Mouse (Mus musculus): Measurements from ENCODE around the gene Ppp1r36. TPM values are rescaled to one million over a fixed set of nuclear protein-coding genes. Genes with fewer than 3 reads are reported as not detected.

Ppp1r36 gene
- total and polyA plus RNA-seq, 3 experiments = not detected

DNA sequence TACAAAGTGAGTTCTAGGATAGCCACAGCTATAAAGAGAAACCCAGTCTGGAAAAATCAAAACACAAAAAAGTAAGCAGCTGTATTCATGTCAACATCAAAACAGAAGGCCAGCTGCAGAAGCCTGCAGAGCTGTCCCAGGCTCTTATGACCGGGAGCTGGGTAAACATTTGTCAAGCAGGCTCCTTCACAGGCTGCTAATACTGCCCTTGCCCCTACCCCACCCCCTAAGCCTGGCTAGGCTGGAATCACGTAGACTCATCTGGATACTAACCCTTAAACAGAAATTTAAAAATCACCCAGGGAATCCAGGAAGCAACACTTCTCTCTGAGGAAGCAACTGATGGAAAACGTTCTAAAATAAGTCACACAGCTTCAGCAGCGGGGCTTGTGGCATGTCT lies 67.5 kb downstream of the Ppp1r36 start:
- H3K27me3 ChIP-seq (replicated peaks) = no peaks in the 10 kb centered on the region
- in situ Hi-C loops (cut with MboI; ENCODE audit: low pct_ligation_motif_present, low pct_unique_long_range_greater_than_20kb, low sequenced_read_pairs) (loop anchor here (25.0 kb wide), 1 partner anchor 227 kb away; the partner anchor contains the start of gene Sptb), dilution Hi-C loops (cut with MboI; ENCODE audit: extremely low pct_ligation_motif_present, extremely low pct_unique_long_range_greater_than_20kb, low sequenced_read_pairs) (no loop called here)
- peaks cover 2% of the 10 kb centered on the region for H3K9me3 ChIP-seq (replicated peaks; ENCODE audit: low read length)
- H3K4me3 ChIP-seq (replicated peaks in 1 of 3; ENCODE audit: low read depth in 2 of 3, low read length in 2 of 3, poor library complexity in 1 of 3) = no peak overlapping the region
- peaks cover 7 to 9% of the 10 kb centered on the region in 2 experiments for H3K4me1 ChIP-seq (ENCODE audit: control insufficient read depth in 1 of 2, insufficient read depth in 2 of 2)
- no peak overlapping the region for H3K27ac ChIP-seq (ENCODE audit: insufficient read depth, low read depth)
- no peak overlapping the region for H3K4me2 ChIP-seq (ENCODE audit: insufficient read depth, low read depth, poor library complexity, severe bottlenecking)
- H3K36me3 ChIP-seq (replicated peaks in 1 of 2; ENCODE audit: control insufficient read depth in 1 of 2, insufficient read depth in 1 of 2, low read length in 1 of 2) = peaks cover 0 to 2% of the 10 kb centered on the region in 2 experiments
- no peak overlapping the region for H3K9ac ChIP-seq (ENCODE audit: insufficient read depth, low read depth)
- no peaks in the 10 kb centered on the region for H3K79me2 ChIP-seq (replicated peaks; ENCODE audit: control insufficient read depth, extremely low read depth, insufficient read depth, poor library complexity, severe bottlenecking)
- no peak for TF ChIP-seq ETS1 (conservative IDR thresholded peaks at IDR 0.05; ENCODE audit: low read depth, low read length)
- no peak for TF ChIP-seq ZKSCAN1 (IDR thresholded peaks at IDR 0.05; ENCODE audit: borderline replicate concordance, low read depth, low read length)
- TF ChIP-seq MXI1 (IDR thresholded peaks at IDR 0.05; ENCODE audit: low read depth, low read length) = no peak
- TF ChIP-seq SIN3A (IDR thresholded peaks at IDR 0.05; ENCODE audit: low read length) = no peak
- no peak for TF ChIP-seq UBTF (IDR thresholded peaks at IDR 0.05; ENCODE audit: low read depth, low read length)
- TF ChIP-seq ELF1 (IDR thresholded peaks at IDR 0.05; ENCODE audit: low read depth, low read length) = no peak
- no peak for TF ChIP-seq BHLHE40 (IDR thresholded peaks at IDR 0.05; ENCODE audit: low read depth, low read length)
- TF ChIP-seq POLR2A (IDR thresholded peaks at IDR 0.05; ENCODE audit: low read depth, low read length) = no peak
- DNase-seq (ENCODE audit: extremely low read depth) = no peak

DNA sequence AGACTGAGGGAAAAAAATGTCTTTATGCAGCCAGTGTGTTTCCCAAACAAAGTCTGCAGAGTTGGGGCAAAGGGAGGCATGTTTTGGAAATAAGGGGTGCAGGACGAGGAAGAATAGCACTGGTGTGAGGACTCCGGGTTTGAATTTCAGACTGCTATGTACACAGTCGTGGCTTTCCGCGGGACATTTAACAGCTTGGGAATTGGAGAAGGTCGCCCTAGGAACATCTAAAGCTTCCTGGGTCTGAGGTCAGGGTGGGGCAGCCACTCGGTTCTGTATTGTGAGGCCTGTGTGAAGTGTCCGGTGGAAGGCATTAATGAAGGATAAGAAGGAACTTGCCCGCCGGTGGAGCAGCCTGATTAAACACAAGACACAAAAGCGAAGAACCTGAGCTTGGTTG lies 68.0 kb downstream of the Ppp1r36 start:
- Histone ChIP-seq H3K4me3 (replicated peaks in 1 of 3; ENCODE audit: low read depth in 2 of 3, low read length in 2 of 3, poor library complexity in 1 of 3) (no peak overlapping the region), H3K9ac (ENCODE audit: insufficient read depth, low read depth) (no peak overlapping the region), H3K27ac (ENCODE audit: insufficient read depth, low read depth) (no peak overlapping the region), H3K27me3 (replicated peaks) (no peaks in the 10 kb centered on the region), H3K9me3 (replicated peaks; ENCODE audit: low read length) (peaks cover 2% of the 10 kb centered on the region), H3K4me2 (ENCODE audit: insufficient read depth, low read depth, poor library complexity, severe bottlenecking) (no peak overlapping the region), H3K4me1 (ENCODE audit: control insufficient read depth in 1 of 2, insufficient read depth in 2 of 2) (peaks cover 7 to 9% of the 10 kb centered on the region in 2 experiments), H3K79me2 (replicated peaks; ENCODE audit: control insufficient read depth, extremely low read depth, insufficient read depth, poor library complexity, severe bottlenecking) (no peaks in the 10 kb centered on the region), H3K36me3 (replicated peaks in 1 of 2; ENCODE audit: control insufficient read depth in 1 of 2, insufficient read depth in 1 of 2, low read length in 1 of 2) (peaks cover 0 to 2% of the 10 kb centered on the region in 2 experiments)
- TF ChIP-seq TCF12 (IDR thresholded peaks at IDR 0.05; ENCODE audit: low read depth, low read length) (no peak), USF1 (IDR thresholded peaks at IDR 0.05; ENCODE audit: low read depth, low read length) (no peak), GABPA (IDR thresholded peaks at IDR 0.05; ENCODE audit: insufficient replicate concordance, low read depth, low read length) (no peak), MAX (IDR thresholded peaks at IDR 0.05; ENCODE audit: low read length) (no peak), MXI1 (IDR thresholded peaks at IDR 0.05; ENCODE audit: low read depth, low read length) (no peak), KAT2A (IDR thresholded peaks at IDR 0.05; ENCODE audit: insufficient replicate concordance, low read length) (no peak), ETS1 (conservative IDR thresholded peaks at IDR 0.05; ENCODE audit: low read depth, low read length) (no peak), BHLHE40 (IDR thresholded peaks at IDR 0.05; ENCODE audit: low read depth, low read length) (no peak), POLR2AphosphoS2 (IDR thresholded peaks at IDR 0.05; ENCODE audit: low read depth, low read length) (no peak), SMC3 (IDR thresholded peaks at IDR 0.05; ENCODE audit: low read depth, low read length) (no peak), ZKSCAN1 (IDR thresholded peaks at IDR 0.05; ENCODE audit: borderline replicate concordance, low read depth, low read length) (no peak), MEF2A (IDR thresholded peaks at IDR 0.05; ENCODE audit: borderline replicate concordance, low read depth, low read length) (no peak), ZNF384 (IDR thresholded peaks at IDR 0.05; ENCODE audit: low read depth, low read length) (no peak), ZC3H11A (IDR thresholded peaks at IDR 0.05; ENCODE audit: low read depth, low read length) (no peak), MYC (IDR thresholded peaks at IDR 0.05; ENCODE audit: low read depth, low read length) (no peak), NRF1 (IDR thresholded peaks at IDR 0.05; ENCODE audit: low read depth, low read length) (no peak), UBTF (IDR thresholded peaks at IDR 0.05; ENCODE audit: low read depth, low read length) (no peak)
- in situ Hi-C loops (cut with MboI; ENCODE audit: low pct_ligation_motif_present, low pct_unique_long_range_greater_than_20kb, low sequenced_read_pairs) = loop anchor here (25.0 kb wide), 1 partner anchor 227 kb away; the partner anchor contains the start of gene Sptb
- dilution Hi-C loops (cut with MboI; ENCODE audit: extremely low pct_ligation_motif_present, extremely low pct_unique_long_range_greater_than_20kb, low sequenced_read_pairs) = no loop called here
- no peak for DNase-seq (ENCODE audit: extremely low read depth)

Data from CH12.LX (cell line).